Mouse (Mus musculus) midbrain, embryonic 11.5 days (tissue): ENCODE data around the gene Gm20075. TPM values are rescaled to one million over a fixed set of nuclear protein-coding genes. Genes with fewer than 3 reads are reported as not detected.

Source experiments
- polyA plus RNA-seq: library from polyadenylated mRNA; unstranded; fragments of >200 nt; fragmentation: Nextera tagmentation; extraction: Ambion mirVana; gene quantifications from 2 replicates; pipeline ENCODE4 v1.2.1, GENCODE M21; 2014

Gene Gm20075
- polyA plus RNA-seq, 1 experiment from 2014 or later: 43.8 TPM

Other genes with a start within 250 kb of the Gm20075 start
- 18.5 and 19.9 TPM in 2 replicates for gene Iqgap2, start 189.5 kb downstream of the Gm20075 start, polyA plus RNA-seq
- gene Gm17190, start 678 bp upstream of the Gm20075 start, polyA plus RNA-seq: not detected in 2 replicates
- gene Sv2c, start 51.2 kb upstream of the Gm20075 start, polyA plus RNA-seq: 0.95 and 1.1 TPM in 2 replicates